Mouse (Mus musculus): ENCODE measurements around the gene Gdf1.

GRCm38 (mm10) chr8:70380069-70380468, 50.5 kb downstream of the Gdf1 start:
- no peak for TF ChIP-seq CHD2 (IDR thresholded peaks at IDR 0.05; ENCODE audit: low read depth, low read length)
- no peak for TF ChIP-seq ZC3H11A (IDR thresholded peaks at IDR 0.05; ENCODE audit: borderline replicate concordance, low read depth, low read length)
- TF ChIP-seq HCFC1 (IDR thresholded peaks at IDR 0.05; ENCODE audit: borderline replicate concordance, insufficient read depth, low read length), result no peak
- TF ChIP-seq ZNF384 (IDR thresholded peaks at IDR 0.05; ENCODE audit: low read depth, low read length), result no peak
